ENCODE assay signal across 8 mouse cellular contexts in the genomic region with DNA sequence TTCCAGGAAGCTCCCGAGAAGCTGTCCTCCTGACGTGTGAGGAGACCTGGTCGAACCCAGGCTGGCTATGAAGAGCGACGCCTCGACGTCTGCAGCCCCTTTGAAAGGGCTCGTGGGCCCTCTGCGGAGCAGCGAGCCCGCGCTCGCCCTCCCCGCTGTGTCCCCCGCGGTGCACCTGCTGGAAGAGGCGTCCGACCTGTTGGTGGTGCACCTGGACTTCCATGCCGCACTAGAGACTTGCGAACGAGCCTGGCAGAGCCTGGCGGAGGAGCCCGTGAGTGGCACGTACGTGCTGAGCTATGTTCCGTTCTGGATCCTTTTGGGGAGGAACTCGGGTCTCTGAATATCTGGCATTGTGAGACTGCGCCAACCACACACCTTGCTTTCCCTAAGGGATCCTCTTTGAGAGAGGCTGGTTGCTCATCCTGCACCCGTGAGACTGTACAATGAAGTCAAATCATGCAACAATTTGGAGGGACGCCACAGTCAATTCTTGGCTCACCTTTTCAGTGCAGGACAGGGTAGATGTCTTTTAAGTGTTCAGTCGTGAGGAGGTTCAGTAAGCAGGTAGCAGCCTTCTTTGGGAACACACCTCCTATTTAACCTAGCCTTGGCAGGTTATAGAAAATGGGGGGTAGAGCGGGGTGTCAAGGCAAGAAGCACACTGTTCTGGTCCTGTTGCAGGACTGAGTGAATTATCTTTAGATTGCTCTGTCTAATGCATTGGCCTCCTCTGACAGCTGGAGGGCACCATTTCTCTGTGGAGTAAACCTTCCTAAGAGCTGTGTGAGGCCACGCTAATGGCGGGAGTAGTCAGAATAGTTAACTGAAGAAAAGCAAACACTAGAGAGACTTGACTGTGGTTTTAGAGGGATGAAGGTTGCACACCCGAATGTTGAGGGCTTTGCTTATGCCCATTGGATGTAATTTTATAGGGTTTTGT. TPM values are rescaled to one million over a fixed set of nuclear protein-coding genes. Genes with fewer than 3 reads are reported as not detected.
DNase-seq lines count a peak whose midpoint lies in the region; ATAC-seq and TF ChIP-seq lines count a peak whose summit lies in the region.

No protein-coding gene starts in this region.

- no peaks in the 10 kb centered on the region for H3K9me3 ChIP-seq in intestine, embryonic 14.5 days (ENCODE audit: control insufficient read depth, low read length)
- H3K9me3 ChIP-seq in limb, embryonic 12.5 days: no peaks in the 10 kb centered on the region
- H3K9me3 ChIP-seq in midbrain, embryonic 12.5 days: no peaks in the 10 kb centered on the region

- H3K9ac ChIP-seq in intestine, embryonic 14.5 days (ENCODE audit: low read length): peak overlapping the region; percentile 70
- peak overlapping the region; percentile 67 for H3K9ac ChIP-seq in limb, embryonic 12.5 days (replicated peaks)
- peak overlapping the region; percentile 72 for H3K9ac ChIP-seq in midbrain, embryonic 12.5 days (replicated peaks)

- H3K36me3 ChIP-seq in testis, adult 2 months (ENCODE audit: control insufficient read depth, insufficient read depth, low read length): no peaks in the 10 kb centered on the region; the same call in 1 of the 2 replicates
- H3K36me3 ChIP-seq in intestine, embryonic 14.5 days (ENCODE audit: control insufficient read depth, insufficient read depth, low read length): peaks cover 30% of the 10 kb centered on the region
- peaks cover 29% of the 10 kb centered on the region for H3K36me3 ChIP-seq in limb, embryonic 12.5 days
- peaks cover 13% of the 10 kb centered on the region for H3K36me3 ChIP-seq in midbrain, embryonic 12.5 days

- H3K4me1 ChIP-seq in testis, adult 2 months (ENCODE audit: control insufficient read depth, insufficient read depth, low read length): peaks cover 4% of the 10 kb centered on the region
- peaks cover 9% of the 10 kb centered on the region for H3K4me1 ChIP-seq in intestine, embryonic 14.5 days (replicated peaks; ENCODE audit: control insufficient read depth, insufficient read depth, low read length)
- peaks cover 14% of the 10 kb centered on the region for H3K4me1 ChIP-seq in limb, embryonic 12.5 days (replicated peaks)
- H3K4me1 ChIP-seq in midbrain, embryonic 12.5 days: peaks cover 17% of the 10 kb centered on the region

- H3K4me3 ChIP-seq in testis, adult 2 months (ENCODE audit: control insufficient read depth, low read depth, low read length): peak overlapping the region; percentile 92
- peak overlapping the region; percentile 85 for H3K4me3 ChIP-seq in intestine, embryonic 14.5 days (ENCODE audit: low read depth, low read length)
- H3K4me3 ChIP-seq in limb, embryonic 12.5 days (replicated peaks): peak overlapping the region; percentile 60
- peak overlapping the region; percentile 54 for H3K4me3 ChIP-seq in midbrain, embryonic 12.5 days

- peak overlapping the region; percentile 99 for H3K4me2 ChIP-seq in intestine, embryonic 14.5 days (ENCODE audit: low read length)
- peak overlapping the region; percentile 94 for H3K4me2 ChIP-seq in limb, embryonic 12.5 days
- peak overlapping the region; percentile 94 for H3K4me2 ChIP-seq in midbrain, embryonic 12.5 days (replicated peaks)

- ATAC-seq in frontal cortex, adult (ENCODE audit: low TSS enrichment): peak; percentile 66
- peak; percentile 50 for ATAC-seq in intestine, embryonic 14.5 days (replicated peaks; ENCODE audit: low FRiP score, low TSS enrichment, low read depth)
- ATAC-seq in limb, embryonic 12.5 days (ENCODE audit: insufficient number of reproducible peaks, insufficient read depth, low FRiP score, low TSS enrichment, low read depth): peak; percentile 28
- ATAC-seq in midbrain, embryonic 12.5 days (ENCODE audit: low FRiP score, low read depth): peak; percentile 54

- 2% methylated on average over 35 of the region's 35 CpGs for WGBS in intestine, embryonic 14.5 days
- WGBS in limb, embryonic 12.5 days: 3% methylated on average over 35 of the region's 35 CpGs
- 2% methylated on average over 35 of the region's 35 CpGs for WGBS in midbrain, embryonic 12.5 days

- no peak for TF ChIP-seq POLR2A in testis, adult 2 months (IDR thresholded peaks at IDR 0.05; ENCODE audit: control insufficient read depth, low read depth, low read length)

- H3K27me3 ChIP-seq in testis, adult 2 months (ENCODE audit: control insufficient read depth, insufficient read depth, low read length): no peaks in the 10 kb centered on the region
- H3K27me3 ChIP-seq in intestine, embryonic 14.5 days (replicated peaks; ENCODE audit: control insufficient read depth, insufficient read depth, low read length): no peaks in the 10 kb centered on the region
- H3K27me3 ChIP-seq in limb, embryonic 12.5 days: no peaks in the 10 kb centered on the region
- H3K27me3 ChIP-seq in midbrain, embryonic 12.5 days: no peaks in the 10 kb centered on the region

- peak overlapping the region; percentile 27 for H3K27ac ChIP-seq in testis, adult 2 months (ENCODE audit: control insufficient read depth, insufficient read depth, low read depth, low read length)
- no peak overlapping the region; the same call in 1 of the 2 replicates for H3K27ac ChIP-seq in intestine, embryonic 14.5 days (ENCODE audit: low read depth)
- no peak overlapping the region for H3K27ac ChIP-seq in limb, embryonic 12.5 days
- no peak overlapping the region for H3K27ac ChIP-seq in midbrain, embryonic 12.5 days (replicated peaks)

- TF ChIP-seq CTCF in testis, adult 2 months (IDR thresholded peaks at IDR 0.05; ENCODE audit: control insufficient read depth, insufficient read depth, insufficient replicate concordance, low read depth, low read length): peak; percentile 9; the same call in 1 of the 2 replicates

- no peak for DNase-seq in testis, postnatal 10 days (ENCODE audit: low spot score)
- peak; percentile 75 for DNase-seq in cerebellum, adult 9-11 months
- DNase-seq in intestine, embryonic 14.5 days (ENCODE audit: low spot score): peak; percentile 71
- DNase-seq in spleen, postnatal 14 days (ENCODE audit: low spot score in 2 of 2): peak; percentile 12 to 37

RNA-seq across cellular contexts. Expression of a gene that starts 1.0 kb away (rescaled TPM):
- polyA plus RNA-seq in testis, adult 2 months (2012; rRNA removed): 6.4 and 8.7 TPM in 2 replicates
- 10.5 and 11.5 TPM in 2 replicates for polyA plus RNA-seq in intestine, embryonic 14.5 days (2014; fragmentation: Nextera tagmentation; extraction: Ambion mirVana)
- polyA plus RNA-seq in limb, embryonic 12.5 days (2016; fragmentation: Nextera tagmentation; extraction: Ambion mirVana): 10.0 and 10.9 TPM in 2 replicates
- polyA plus RNA-seq in midbrain, embryonic 12.5 days (2016; fragmentation: Nextera tagmentation; extraction: Ambion mirVana): 12.3 and 12.6 TPM in 2 replicates

RNA-seq across cellular contexts. Expression of a gene that starts 26.0 kb away (rescaled TPM):
- polyA plus RNA-seq in testis, adult 2 months (2012; rRNA removed): 127 and 160 TPM in 2 replicates
- polyA plus RNA-seq in intestine, embryonic 14.5 days (2014; fragmentation: Nextera tagmentation; extraction: Ambion mirVana): 0.38 and 0.46 TPM in 2 replicates
- polyA plus RNA-seq in limb, embryonic 12.5 days (2016; fragmentation: Nextera tagmentation; extraction: Ambion mirVana): 0.20 and 0.29 TPM in 2 replicates
- 0.22 TPM in 1 of 2 replicates, not detected in the other for polyA plus RNA-seq in midbrain, embryonic 12.5 days (2016; fragmentation: Nextera tagmentation; extraction: Ambion mirVana)

RNA-seq across cellular contexts. Expression of a gene that starts 53.7 kb away (rescaled TPM):
- 199 and 216 TPM in 2 replicates for polyA plus RNA-seq in testis, adult 2 months (2012; rRNA removed)
- 10.8 and 12.9 TPM in 2 replicates for polyA plus RNA-seq in intestine, embryonic 14.5 days (2014; fragmentation: Nextera tagmentation; extraction: Ambion mirVana)
- polyA plus RNA-seq in limb, embryonic 12.5 days (2016; fragmentation: Nextera tagmentation; extraction: Ambion mirVana): 10.0 and 10.8 TPM in 2 replicates
- 18.7 and 19.4 TPM in 2 replicates for polyA plus RNA-seq in midbrain, embryonic 12.5 days (2016; fragmentation: Nextera tagmentation; extraction: Ambion mirVana)

Comparison
In these comparisons a context has a peak if more than half of its experiments do, and no peak if none do; other contexts are left out.
1. RNA of a gene that starts 26.0 kb away (polyA plus RNA-seq): 127 to 160 TPM in testis, adult 2 months; 0.38 to 0.46 TPM in intestine, embryonic 14.5 days, 0.20 to 0.29 TPM in limb, embryonic 12.5 days and 0.22 TPM in midbrain, embryonic 12.5 days; every median in the first group is over 10 times any median in the second.
2. Peak in every context shown above with its lines, with median percentiles within 50 percentile points of each other: H3K4me3 ChIP-seq, ATAC-seq, H3K4me2 ChIP-seq and H3K9ac ChIP-seq.